Mouse (Mus musculus) ES-E14 (cell line): ENCODE measurements around the gene Ctnna3.

Experiments used
- CHD2 ChIP-seq: IDR thresholded peaks from 2 replicates; pipeline ENCODE4 v1.6.1; 2014; ENCODE audit warnings: mild to moderate bottlenecking, low read depth, low read length, inconsistent platforms
- MAFK ChIP-seq: IDR thresholded peaks from 2 replicates; pipeline ENCODE4 v1.6.1; 2014; ENCODE audit warnings: mild to moderate bottlenecking, low read depth, low read length, inconsistent platforms; ENCODE audit not compliant: insufficient read depth
- ZC3H11A ChIP-seq: IDR thresholded peaks from 2 replicates; pipeline ENCODE4 v1.6.1; 2012; ENCODE audit warnings: low read depth, mild to moderate bottlenecking, inconsistent platforms, low read length, borderline replicate concordance
- ZNF384 ChIP-seq: IDR thresholded peaks from 2 replicates; pipeline ENCODE4 v1.6.1; 2012; ENCODE audit warnings: low read depth, low read length, inconsistent platforms

- TF ChIP-seq MAFK (no peak), CHD2 (no peak), ZNF384 (no peak), ZC3H11A (no peak)
Measured at GRCm38 (mm10) chr10:64086567-64087391, 656.9 kb downstream of the Ctnna3 start.
